Mouse (Mus musculus) ovary, postnatal 36 days (tissue): ENCODE results near the gene Hspb2.

Experiments used
- DNase-seq: peaks from one replicate; pipeline ENCODE4 v3.0.0; 2022; ENCODE audit warnings: low spot score, mixed read lengths

Gene Hspb2

DNA sequence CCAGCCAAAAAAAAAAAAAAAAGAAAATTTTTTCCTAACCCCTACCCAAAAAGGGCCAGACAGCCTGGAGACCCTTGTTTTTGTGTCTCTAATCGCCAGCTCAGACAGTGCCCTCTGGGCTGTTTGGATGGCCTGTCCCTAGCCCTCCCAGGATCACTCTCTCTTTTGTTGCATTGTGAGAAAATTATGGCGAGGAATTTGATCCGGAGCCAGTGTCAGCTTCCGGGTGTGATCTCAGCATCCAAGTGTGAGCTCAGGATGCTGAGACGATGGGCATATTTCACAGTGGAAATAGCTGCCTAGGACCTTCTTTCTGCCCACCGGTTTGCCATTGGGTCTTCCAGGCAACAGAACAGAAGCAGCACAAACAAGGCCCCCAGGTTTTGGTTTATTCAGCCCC, 1.4 kb downstream of the Hspb2 start:
- DNase-seq, result no peak

DNA sequence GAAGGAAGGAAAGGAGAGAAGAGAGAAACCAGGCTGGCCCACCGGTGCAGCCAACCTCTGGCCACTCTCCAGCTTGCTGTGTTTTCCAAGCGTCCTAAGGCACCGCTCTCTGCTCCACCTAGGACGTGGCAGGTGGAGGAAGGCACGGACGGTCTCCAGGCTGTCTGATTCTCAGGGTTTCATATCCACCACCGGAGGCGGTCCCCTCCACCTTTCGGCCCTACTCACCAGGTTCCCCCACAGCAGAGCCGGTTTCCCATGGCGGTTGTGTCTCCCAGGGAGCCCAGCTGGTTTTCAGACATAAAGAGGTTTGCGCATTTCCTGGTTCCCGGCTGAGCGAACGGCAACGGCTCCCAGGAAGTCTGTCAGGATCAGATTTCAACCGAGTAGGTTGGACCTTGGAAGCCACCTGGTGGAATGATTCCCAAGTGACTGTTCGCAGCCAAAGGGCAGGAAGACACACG, 5.9 kb downstream of the Hspb2 start, which contains the start of gene 2310030G06Rik:
TSS of gene 2310030G06Rik (minus strand) at position 323 of the 464 bp plus-strand sequence.
- peak; percentile 56 for DNase-seq

DNA sequence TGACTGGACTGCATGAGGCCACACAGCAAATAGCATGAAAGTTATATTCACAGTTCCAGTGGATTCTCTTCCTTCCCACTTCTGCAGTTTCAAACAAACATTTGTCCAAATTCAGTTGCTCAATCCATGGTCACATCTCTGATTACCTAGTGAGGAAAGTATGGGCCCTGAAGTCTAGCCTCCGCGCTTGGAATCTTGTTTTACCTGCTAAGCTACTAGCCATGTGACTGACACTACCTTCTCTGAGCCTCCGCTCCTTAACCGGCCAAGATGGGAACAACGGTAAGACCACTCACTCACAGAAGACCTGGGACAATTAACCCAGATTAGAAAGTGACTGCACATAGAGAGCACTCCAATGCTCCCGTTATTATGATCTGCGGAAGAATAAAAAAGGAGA, 6.3 kb downstream of the Hspb2 start:
- no peak for DNase-seq

DNA sequence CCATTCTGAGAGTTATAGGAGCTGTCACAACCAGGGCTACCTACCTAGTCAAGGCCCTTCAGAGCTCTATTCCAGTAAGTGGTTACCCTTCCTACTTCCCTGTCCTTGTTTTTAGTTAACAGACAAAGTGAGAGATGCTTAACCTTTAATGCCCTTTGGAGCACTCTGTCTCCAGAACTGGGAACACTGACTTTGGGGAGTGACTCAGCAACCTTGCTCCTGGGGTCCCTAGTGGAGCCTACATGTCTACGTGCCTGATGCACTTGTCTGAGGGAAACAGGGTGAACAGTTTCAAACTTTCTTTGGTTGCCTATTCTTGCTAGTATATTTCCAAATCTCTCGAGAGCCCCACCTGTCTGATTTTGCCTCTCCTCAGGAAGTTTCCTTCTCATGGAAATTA, 9.4 kb downstream of the Hspb2 start:
- DNase-seq, result no peak

DNA sequence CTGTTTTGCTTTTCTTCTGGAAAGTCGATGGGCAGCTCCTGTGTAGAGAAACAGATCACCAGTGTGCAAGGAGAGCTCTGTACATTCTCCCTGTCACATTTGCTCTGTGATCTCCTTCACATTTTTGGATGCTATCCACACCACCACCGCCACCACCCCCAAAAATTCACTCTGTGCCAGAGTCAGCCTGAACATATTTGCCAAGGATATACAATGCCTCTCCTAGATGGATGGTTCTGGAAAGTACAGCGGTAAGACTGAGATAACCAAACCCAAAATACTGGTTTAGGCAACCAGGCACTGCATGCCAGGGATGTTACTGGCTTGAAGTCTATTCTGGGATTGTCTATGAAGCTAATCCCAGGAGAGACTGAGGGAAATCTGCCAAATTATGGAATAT, 9.9 kb downstream of the Hspb2 start:
- no peak for DNase-seq

DNA sequence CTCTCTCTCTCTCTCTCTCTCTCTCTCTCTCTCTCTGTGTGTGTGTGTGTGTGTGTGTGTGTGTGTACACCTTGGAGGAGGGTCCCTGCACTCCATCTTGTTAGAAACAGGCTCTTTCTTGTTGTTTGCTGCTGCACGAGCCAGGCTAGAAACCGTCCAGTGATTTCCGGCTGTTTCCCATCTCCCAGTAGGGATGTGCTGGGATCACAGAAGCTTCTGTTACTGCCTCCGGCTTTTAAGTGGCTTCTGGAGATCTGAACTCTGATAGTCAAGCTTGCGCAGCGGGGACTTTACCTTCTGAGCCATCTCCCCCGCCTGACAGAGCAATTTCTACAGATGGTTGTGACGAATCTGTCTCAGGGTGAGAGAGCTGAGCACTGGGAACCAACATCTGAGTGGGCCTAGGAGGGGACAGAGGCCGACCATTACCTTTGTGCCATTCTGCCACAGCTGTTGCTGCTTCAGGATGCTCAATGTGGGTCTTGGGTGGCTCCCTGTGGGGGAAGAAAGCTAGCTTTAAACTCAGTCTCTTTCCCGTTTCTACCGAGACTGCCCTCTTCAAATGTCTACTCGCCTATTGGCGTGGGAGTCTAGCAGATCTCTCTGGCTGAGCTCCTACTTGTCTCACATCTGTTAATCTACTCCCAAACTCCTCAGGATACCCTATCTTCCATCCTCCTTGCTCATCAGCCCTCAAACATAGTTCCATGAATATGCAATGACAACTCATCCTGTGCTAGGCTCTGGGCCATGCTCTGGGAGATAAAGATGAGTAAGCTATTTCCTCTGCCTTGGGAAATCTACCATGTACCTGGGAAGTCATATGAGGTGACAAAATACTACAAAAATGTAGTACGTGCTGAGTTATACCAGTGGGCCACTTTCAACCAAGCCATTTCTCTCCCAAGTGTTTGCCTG, 11.0 kb downstream of the Hspb2 start:
- DNase-seq, result no peak

DNA sequence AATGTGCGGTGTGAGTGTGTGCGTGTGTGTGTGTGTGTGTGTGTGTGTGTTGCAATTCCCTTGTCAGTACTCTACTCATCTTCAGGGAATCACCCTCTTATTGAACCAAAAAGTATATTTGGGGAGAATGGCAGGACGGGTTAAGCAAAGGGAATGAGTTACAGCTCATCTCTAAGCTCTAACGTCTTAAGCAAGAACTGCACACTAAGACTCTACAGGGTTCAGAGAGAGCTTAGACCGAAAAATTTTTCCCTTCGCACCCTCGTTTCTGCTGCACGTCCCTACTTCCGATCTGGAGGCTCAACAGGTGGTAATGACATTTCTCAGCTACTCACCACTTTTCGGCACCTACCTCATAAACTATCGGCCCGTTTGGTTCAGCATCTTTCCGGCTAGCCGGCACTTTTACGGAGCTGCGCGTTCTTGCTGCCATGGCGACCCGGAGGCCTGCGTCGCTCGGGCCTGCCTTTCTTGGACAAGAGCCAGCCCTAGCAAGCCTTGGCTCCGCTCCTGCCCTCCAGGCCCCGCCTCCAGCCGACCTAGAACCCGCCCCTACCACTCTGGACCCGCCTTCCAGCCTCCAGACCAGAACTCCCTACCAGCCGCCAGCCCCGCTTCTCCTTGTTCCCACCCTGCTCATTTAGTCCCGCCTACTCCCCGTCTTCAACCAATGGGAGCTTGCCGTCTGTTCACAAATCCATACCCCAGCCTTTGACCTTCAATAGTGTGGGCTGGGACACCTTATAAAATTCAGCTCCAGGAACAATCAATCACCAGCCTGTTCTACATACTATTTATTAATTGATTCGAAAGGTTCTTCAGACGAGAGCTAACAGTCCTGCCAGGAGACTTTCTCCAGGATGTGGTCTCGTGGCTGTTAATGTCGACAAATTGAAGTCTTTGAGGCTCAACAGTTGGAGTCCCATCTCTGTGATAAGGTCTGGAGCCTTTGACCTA, 13.0 kb downstream of the Hspb2 start, which contains the start of gene Dixdc1:
TSS of gene Dixdc1 (minus strand) at position 604 of the 957 bp plus-strand sequence.
- peak; percentile 96 for DNase-seq

DNA sequence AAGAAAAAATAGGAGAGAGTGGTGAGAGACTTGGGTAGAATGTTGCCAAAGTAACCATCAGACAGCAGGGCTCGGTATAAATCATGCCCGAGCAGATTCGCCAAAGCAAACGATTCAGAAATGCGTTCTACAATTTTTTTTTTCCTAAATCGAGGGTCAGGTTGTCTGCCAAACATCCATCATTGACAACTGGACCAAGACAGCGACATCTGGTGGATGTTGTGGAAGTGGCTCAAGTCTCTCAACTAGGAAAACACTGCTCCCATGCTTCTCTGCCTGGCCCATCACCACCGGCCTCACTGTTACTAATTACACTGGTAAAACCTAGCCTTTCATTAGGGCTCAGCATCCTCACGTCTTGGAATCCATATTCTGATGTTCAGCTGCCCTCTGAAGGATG, 17.2 kb downstream of the Hspb2 start:
- DNase-seq, result no peak

DNA sequence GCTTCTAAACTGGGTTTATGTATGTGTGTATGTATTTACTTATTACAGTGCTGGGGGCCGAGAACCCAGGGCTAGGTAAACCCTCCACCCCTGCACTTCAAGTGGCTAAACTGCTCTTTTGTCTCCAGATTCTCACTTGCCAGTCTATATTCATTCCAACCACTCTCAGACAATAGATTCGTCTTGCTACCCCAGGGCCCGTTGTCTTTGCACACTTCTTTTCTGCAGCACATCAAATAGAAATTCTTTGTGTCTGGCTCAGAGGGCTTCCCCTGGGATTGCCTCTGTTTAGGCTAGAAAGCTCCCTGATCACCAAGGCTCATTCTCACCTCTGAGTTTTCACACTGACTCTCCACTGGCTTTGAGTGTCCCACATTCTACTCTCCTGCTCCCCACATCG, 19.6 kb downstream of the Hspb2 start:
- no peak for DNase-seq

DNA sequence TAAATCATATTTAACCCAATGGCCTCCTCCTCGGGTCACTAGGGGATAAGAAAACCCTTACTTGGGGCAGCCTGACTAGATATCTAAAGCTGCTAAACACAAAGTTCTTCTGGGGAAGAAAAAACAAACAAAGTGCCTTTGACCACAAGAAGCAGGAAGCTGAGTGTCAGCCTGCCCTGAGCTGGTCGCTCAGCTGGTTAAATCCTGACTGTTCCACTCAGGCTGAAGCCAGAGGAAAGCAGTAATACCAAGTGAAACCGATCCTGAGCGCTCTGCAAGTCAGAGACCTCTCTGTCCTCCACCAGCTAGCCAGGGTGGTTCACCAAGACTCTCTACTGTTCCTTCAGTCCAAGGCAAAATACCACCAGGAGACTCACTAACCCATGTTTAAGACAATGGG, 22.6 kb downstream of the Hspb2 start:
- no peak for DNase-seq

DNA sequence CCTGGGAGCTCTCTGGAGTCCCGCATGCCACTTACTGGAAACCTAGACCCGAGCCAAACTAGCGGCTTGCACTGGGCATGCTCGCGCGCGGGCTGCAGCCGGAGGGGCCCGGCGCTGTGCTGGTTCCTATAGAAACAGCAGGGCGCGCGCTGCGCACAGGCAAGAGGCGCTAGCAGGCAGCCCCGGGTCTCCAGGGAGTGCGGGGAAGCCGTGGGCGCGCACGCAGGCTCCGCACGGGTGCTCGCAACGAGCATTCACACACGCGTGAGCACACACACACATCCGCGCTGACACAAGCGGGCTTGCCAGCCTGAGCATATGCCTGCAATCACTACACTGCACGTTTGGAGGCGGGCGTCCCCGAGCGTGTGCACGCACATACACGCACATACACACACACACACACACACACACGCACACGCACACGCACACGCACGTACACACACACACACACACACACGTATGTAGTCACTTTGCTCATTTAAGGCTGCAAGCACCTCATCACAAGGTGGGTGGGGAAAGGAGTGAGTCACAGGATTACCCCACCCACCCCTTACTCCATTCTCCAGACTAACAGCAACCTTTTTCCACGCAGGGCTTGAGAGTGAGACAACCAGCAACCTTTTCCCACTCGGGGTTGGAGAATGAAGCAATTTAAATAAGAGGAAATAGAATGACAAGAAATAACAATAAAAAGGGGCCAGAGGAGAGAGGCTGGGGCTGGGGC, 24.1 kb downstream of the Hspb2 start:
- DNase-seq, result peak; percentile 79

DNA sequence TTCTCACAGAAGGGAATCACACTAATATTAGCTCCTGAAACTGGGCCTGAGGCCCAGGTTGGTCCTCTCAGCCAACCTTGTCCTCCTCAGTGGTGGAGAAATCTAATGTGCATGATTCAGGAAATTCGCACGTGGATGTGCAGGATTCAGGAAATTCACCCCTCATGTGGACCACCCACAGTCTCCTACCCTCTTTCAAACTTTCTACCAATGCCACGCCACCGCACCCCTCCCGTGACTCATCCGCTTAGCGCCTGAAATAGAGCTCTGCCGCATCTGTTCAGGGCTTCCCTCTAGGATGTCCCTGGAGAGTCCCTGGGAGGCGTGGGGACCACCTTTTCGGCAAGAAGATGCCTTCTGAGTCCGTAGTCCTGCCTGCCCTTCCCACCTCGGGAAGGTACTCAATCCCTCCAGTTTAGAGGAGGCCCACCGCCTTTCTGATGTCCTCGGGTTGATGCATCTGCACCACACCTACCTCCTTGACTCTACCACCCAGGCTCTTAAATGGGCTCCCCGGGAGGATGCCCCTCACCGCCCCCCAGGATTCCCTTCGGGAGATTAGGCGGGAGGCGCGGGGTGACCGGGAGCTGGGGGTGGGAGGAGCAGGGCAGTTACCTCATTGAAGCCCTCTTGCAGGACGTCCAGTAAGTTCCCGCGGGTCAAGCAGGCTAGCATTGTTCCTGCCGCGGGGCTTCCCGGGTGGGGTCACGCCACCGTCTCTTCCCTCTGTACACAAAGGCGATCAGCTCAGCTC, 24.8 kb downstream of the Hspb2 start:
- DNase-seq, result no peak

DNA sequence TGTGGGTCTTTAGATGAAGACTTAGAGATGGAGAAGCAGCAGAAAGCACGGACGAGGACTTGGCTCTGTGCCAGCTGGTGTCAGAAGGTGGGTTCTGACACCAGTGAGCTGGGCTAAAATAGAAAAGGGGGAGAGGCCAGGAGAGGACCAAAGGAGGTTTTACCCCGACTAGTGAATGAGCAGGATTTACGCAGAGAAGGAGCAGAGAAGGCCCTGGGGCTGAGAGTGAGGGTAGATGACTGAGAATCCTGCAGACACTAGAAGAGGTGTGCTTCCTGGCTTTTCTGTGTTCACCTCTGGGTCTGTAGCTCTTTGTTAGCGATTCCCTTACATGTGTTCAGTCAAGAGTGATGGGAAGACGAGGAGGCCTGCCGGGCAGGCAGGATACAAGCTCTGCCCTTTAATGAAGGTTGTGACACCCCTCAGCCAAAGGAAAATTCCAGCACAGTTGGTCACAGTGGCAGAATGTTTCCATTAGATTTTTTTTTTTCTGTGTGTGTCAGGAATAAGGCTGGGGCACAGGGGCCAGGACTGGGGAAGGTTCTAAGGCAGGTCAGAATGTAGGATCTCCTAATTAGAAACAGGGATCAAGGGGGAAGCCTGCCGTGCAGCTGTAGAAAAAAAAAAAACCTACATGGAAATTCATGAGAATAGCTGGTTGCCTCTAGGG, 26.1 kb downstream of the Hspb2 start:
- DNase-seq, result no peak

DNA sequence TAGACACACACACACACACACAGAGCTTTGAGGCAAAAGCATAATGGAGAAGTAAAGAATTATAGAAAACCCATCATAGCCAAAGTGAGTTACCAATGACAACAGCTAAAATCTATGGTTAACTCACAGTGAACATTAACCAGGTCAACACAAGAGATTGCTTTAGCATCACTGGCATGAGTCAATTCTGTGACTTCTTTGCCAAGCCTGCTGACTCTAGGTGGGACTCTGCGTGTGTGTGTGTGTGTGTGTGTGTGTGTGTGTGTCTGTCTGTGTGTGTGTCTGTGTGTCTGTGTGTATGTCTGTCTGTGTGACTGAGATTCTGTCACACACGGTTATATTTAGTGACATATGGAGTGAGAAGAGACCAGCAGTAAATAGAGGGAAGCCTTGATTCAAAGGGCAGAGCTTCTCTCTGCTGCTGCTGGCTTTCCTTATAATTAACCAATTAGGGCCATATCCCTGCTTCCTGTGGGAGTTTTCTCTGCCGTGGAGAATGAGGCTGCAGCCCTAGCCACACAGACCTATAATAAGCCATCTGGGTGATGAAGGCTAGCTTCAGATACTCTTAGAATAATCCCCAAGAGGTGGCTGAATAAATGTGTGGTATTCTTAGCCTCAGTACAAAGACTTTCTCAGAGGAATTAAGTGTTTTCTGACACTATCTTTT, 27.4 kb downstream of the Hspb2 start:
- no peak for DNase-seq

DNA sequence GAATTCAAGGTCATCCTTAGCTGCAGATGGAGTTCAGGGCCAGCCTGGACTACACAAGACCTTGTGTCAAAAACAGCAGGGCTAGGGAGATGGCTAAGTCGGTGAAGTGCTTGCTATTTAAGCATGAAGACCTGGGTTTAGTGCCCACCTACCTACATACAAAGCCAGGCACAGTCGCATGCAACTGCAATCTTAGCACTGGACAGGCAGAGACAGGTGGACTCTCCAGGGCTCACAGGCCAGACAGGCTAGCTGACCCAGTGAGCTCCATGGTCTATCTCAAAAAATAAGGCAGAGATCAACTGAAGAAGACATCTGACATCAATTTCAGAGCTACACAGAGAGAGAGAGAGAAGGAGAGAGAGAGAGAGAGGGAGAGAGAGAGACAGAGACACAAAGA, 28.0 kb downstream of the Hspb2 start:
- DNase-seq, result no peak

DNA sequence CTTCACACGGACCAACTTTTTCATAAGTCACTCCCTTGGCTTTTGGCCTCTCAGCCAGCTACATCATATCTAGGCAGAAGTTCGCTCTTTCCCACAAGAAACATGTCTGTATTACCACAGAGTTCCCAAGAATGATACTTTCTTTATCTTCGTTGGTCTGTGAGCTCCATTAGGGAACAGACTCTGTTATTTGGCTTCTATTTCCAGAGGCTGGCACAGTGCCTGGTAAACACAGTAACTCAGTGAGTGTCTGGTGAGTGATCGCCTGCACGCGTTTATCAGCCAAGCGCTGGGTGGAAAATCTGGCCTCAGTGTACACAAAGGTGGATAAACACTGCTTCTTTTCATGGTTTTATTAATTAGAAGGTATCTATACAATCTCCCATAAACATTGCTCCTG, 28.7 kb downstream of the Hspb2 start:
- DNase-seq, result peak; percentile 50

DNA sequence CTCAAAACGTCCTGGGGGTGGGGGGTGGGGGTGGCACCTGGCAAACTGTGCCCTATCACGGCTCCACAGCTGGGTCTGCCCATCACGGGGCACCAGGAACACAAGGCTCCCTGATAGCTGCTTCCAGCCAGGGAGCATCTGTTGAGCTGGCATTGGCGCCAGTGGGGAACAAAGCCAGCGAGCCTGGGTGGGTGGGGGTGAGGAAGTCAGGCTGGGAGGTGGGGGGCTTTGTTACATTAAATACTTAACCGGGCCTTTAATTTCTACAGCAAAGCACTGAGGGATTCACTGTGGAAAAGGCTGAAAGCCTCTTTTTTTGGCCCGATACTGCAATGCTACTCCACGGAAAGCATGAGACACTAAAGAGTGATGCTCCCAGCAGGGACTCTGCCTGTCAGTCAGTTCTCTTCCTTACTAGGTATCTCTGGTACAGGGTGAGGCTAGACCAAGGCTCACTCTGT, 29.7 kb downstream of the Hspb2 start:
- no peak for DNase-seq

DNA sequence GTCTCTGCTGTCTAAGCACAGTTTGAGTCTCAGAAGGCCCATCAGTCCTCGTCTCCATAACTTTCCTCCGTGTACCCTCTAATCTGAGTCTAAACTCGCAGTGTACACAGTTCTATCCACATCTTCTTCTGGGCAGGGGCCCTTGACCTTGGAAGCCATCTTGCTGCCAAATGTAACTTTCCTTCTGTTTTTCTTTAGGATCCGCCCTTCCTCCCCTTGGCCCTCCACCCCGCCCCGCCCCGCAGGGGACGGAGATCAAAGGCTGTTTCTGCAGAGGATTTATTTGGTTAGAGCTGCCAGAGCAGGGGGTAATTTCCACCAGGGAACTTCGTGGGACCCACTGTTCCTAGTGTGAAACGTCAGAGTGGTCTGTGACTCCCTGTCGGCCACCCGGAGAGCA, 31.1 kb downstream of the Hspb2 start:
- no peak for DNase-seq

DNA sequence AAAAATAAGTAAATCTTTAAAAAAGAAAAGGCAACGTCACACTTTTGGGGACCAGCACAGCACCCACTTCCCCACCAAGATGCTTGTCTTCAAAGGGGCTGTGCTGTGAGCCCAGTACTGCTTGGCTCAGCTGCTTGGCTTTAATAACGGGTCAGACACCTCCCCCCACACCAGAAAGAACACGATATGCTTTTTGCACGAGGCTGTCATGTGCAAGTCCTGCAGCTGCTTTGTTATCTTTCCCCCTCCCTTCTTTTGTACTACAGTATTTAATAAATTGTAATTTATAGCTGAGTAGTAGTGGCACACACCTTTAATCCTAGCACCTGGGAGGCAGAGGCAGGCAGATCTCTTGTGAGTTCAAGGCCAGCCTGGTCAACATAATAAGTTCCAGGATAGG, 33.3 kb downstream of the Hspb2 start:
- DNase-seq, result no peak

DNA sequence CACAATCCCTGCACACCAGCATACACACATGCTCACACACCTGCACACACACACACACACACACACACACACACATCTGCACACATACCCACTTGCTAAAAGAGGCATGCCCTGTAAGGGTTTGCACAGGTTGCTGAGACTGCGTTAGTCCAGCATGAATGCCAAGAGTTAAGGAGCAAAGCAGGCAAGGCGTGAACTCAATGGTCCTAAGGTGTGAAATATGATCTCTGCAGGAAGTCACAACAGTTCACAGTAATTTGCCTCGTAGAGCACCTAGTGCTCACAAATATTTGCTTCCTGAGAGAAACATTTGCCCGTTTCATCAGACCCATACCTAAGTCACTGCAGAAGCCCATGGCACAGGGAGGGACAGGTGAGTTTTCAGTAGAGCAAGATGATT, 38.0 kb downstream of the Hspb2 start:
- DNase-seq, result no peak
